Mouse (Mus musculus): ENCODE data around the gene Chn2.

DNA sequence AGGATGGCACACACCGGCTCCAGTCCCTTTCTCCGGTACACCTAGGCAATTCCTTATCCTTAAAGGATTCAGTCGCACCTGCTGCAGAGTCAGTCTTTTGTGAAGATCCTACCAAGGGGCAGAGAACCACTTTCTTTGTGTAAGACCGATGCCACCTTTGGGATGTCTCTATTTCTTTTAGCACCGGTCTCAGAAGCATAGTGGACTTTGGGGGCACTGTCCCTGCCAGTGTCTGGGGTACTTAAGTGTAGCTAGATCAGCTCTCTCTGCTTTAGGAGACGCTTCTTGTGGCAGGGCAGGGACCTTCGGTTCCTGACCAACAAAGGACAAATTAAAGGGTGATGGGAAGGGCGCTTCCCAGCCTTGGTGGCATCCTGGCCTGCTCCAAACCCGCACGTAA is 488 bp upstream of the Chn2 start:
- TF ChIP-seq POLR2A (IDR thresholded peaks at IDR 0.05; ENCODE audit: control insufficient read depth in 1 of 2, insufficient read depth in 1 of 2, low read depth in 1 of 2, low read length in 2 of 2, poor library complexity in 1 of 2): no peak
- TF ChIP-seq USF2 (IDR thresholded peaks at IDR 0.05; ENCODE audit: borderline replicate concordance in 1 of 2, insufficient read depth in 1 of 2, low read depth in 1 of 2, low read length in 2 of 2): no peak
- no peak for TF ChIP-seq CTCF (IDR thresholded peaks at IDR 0.05 in 2 of 3, conservative IDR thresholded peaks at IDR 0.05 in 1 of 3; ENCODE audit: control insufficient read depth in 1 of 3, insufficient read depth in 1 of 3, low read depth in 2 of 3, low read length in 3 of 3, poor library complexity in 1 of 3, severe bottlenecking in 1 of 3)
- no peak for TF ChIP-seq KAT2A (conservative IDR thresholded peaks at IDR 0.05; ENCODE audit: low read depth, low read length)
- no peak for TF ChIP-seq UBTF (IDR thresholded peaks at IDR 0.05; ENCODE audit: borderline replicate concordance, insufficient read depth, low read depth, low read length)
- TF ChIP-seq POLR2AphosphoS5 (IDR thresholded peaks at IDR 0.05; ENCODE audit: borderline replicate concordance, low read depth, low read length): no peak
- TF ChIP-seq ZMIZ1 (IDR thresholded peaks at IDR 0.05; ENCODE audit: low read depth, low read length): no peak
- no peak for TF ChIP-seq TAL1 (IDR thresholded peaks at IDR 0.05; ENCODE audit: low read length)
- no peak for TF ChIP-seq GABPA (IDR thresholded peaks at IDR 0.05; ENCODE audit: low read depth, low read length)
- no peak for TF ChIP-seq NELFE (IDR thresholded peaks at IDR 0.05; ENCODE audit: low read depth, low read length)
- TF ChIP-seq ZKSCAN1 (IDR thresholded peaks at IDR 0.05; ENCODE audit: low read depth, low read length): no peak
